Mouse (Mus musculus) ES-E14 (cell line): ENCODE data around the gene Hydin.

Source experiments
- CHD2 ChIP-seq: IDR thresholded peaks from 2 replicates; pipeline ENCODE4 v1.6.1; 2014; ENCODE audit warnings: mild to moderate bottlenecking, low read depth, low read length, inconsistent platforms
- HCFC1 ChIP-seq: IDR thresholded peaks from 2 replicates; pipeline ENCODE4 v1.6.1; 2012; ENCODE audit warnings: low read length, inconsistent platforms, borderline replicate concordance; ENCODE audit not compliant: insufficient read depth
- ZC3H11A ChIP-seq: IDR thresholded peaks from 2 replicates; pipeline ENCODE4 v1.6.1; 2012; ENCODE audit warnings: low read depth, mild to moderate bottlenecking, inconsistent platforms, low read length, borderline replicate concordance

GRCm38 (mm10) chr8:110319586-110319985, 52.8 kb downstream of the Hydin start:
- TF ChIP-seq HCFC1 (no peak), ZC3H11A (no peak), CHD2 (no peak)
